In genomic region chr1:38436471-38437340, GRCm38 (mm10) we compare ENCODE assay signal across 11 mouse cellular contexts.
DNase-seq lines count a peak whose midpoint lies in the region; ATAC-seq and TF ChIP-seq lines count a peak whose summit lies in the region.
"Had no signal": no experiment of that assay in that cellular context is flagged by ENCODE, and none has a peak within 500 bp of the region (broad histone marks: within the 10 kb centered on the region; RNA-seq: fewer than 3 reads in every experiment).

No protein-coding gene starts in this region.

- no peak overlapping the region for H3K4me3 ChIP-seq in midbrain, embryonic 11.5 days (ENCODE audit: low read depth, low read length)
- no peak overlapping the region for H3K4me3 ChIP-seq in midbrain, embryonic 16.5 days (ENCODE audit: low read depth, low read length)
- H3K4me3 ChIP-seq in olfactory bulb, adult 2 months (ENCODE audit: insufficient read depth, low read depth, low read length), result no peak overlapping the region

- peaks cover 51% of the 10 kb centered on the region for H3K4me1 ChIP-seq in midbrain, embryonic 11.5 days (ENCODE audit: control insufficient read depth, insufficient read depth, low read length)
- peaks cover 46% of the 10 kb centered on the region for H3K4me1 ChIP-seq in midbrain, embryonic 16.5 days (ENCODE audit: control insufficient read depth, insufficient read depth, low read length)
- peaks cover 11% of the 10 kb centered on the region for H3K4me1 ChIP-seq in olfactory bulb, adult 2 months (ENCODE audit: control insufficient read depth, insufficient read depth, low read length)

- H3K9me3 ChIP-seq in midbrain, embryonic 11.5 days (ENCODE audit: control insufficient read depth, low read length), result no peaks in the 10 kb centered on the region
- H3K9me3 ChIP-seq in midbrain, embryonic 16.5 days (replicated peaks; ENCODE audit: control insufficient read depth, low read length, poor library complexity, severe bottlenecking), result no peaks in the 10 kb centered on the region

- H3K4me2 ChIP-seq in midbrain, embryonic 11.5 days, result no peak overlapping the region
- H3K4me2 ChIP-seq in midbrain, embryonic 16.5 days (ENCODE audit: low read length), result no peak overlapping the region

- H3K36me3 ChIP-seq in midbrain, embryonic 11.5 days (ENCODE audit: control insufficient read depth, insufficient read depth, low read length), result no peaks in the 10 kb centered on the region
- H3K36me3 ChIP-seq in midbrain, embryonic 16.5 days (ENCODE audit: control insufficient read depth, insufficient read depth, low read length), result no peaks in the 10 kb centered on the region

- no peak overlapping the region for H3K27ac ChIP-seq in midbrain, embryonic 11.5 days (ENCODE audit: low read depth, low read length)
- H3K27ac ChIP-seq in midbrain, embryonic 16.5 days (ENCODE audit: low read length), result no peak overlapping the region
- peak overlapping the region; percentile 54; the same call in 1 of the 2 replicates for H3K27ac ChIP-seq in olfactory bulb, adult 2 months (ENCODE audit: insufficient read depth, low read depth, low read length)

- H3K9ac ChIP-seq in midbrain, embryonic 11.5 days (ENCODE audit: low read length), result no peak overlapping the region
- no peak overlapping the region for H3K9ac ChIP-seq in midbrain, embryonic 16.5 days (ENCODE audit: low read depth, low read length)

- no peak for TF ChIP-seq POLR2A in olfactory bulb, adult 2 months (IDR thresholded peaks at IDR 0.05; ENCODE audit: insufficient read depth, low read depth, low read length)

- DNase-seq in heart, adult 8-10 months (ENCODE audit: low spot score), result peak; percentile 20
- no peak for DNase-seq in heart, adult 11 months
- DNase-seq in midbrain, embryonic 11.5 days (ENCODE audit: low spot score, missing footprints), result no peak
- DNase-seq in gastrocnemius, postnatal 25 days, result peak; percentile 7
- DNase-seq in left cerebral cortex, adult 8-10 months (ENCODE audit: low spot score in 2 of 2), result no peak
- DNase-seq in thymus, postnatal 14 days, result no peak
- DNase-seq: liver; thymus, postnatal 25 days had no signal

- no peaks in the 10 kb centered on the region; the same call in 1 of the 2 replicates for H3K27me3 ChIP-seq in midbrain, embryonic 11.5 days (ENCODE audit: control insufficient read depth, insufficient read depth, low read length)
- H3K27me3 ChIP-seq in midbrain, embryonic 16.5 days (ENCODE audit: control insufficient read depth, insufficient read depth, low read depth, low read length), result no peaks in the 10 kb centered on the region

- ATAC-seq in midbrain, embryonic 11.5 days (ENCODE audit: low FRiP score), result 0 out of 2 replicates have a peak, but pooled peaks have one; percentile 49
- no peak for ATAC-seq in midbrain, embryonic 16.5 days
- ATAC-seq: intestine, postnatal 0 days had no signal

- WGBS in midbrain, embryonic 11.5 days, result 21% methylated on average over 12 of the region's 12 CpGs
- WGBS in midbrain, embryonic 16.5 days, result 20% methylated on average over 12 of the region's 12 CpGs
- 68% methylated on average over 12 of the region's 12 CpGs for WGBS in olfactory bulb, adult 2 months

- TF ChIP-seq CTCF in olfactory bulb, adult 2 months (IDR thresholded peaks at IDR 0.05; ENCODE audit: insufficient read depth, low read depth, low read length), result no peak

Comparison
In these comparisons a context has a peak if more than half of its experiments do, and no peak if none do; other contexts are left out.
1. DNase-seq: peak in heart, adult 8-10 months (single experiment) and gastrocnemius, postnatal 25 days (single experiment); none in heart, adult 11 months (single experiment), midbrain, embryonic 11.5 days (single experiment), left cerebral cortex, adult 8-10 months (0 of 2) and thymus, postnatal 14 days (single experiment).